Mouse (Mus musculus): Measurements from ENCODE around the gene Sema3a.
"Not testable (repeated sequence)": the region's sequence is repeated elsewhere in the genome, so short reads cannot be mapped to it uniquely, and the experiment has no call there.

Gene Sema3a

GRCm38 (mm10) chr5:13421276-13421925 is 296.2 kb downstream of the Sema3a start:
- DNase-seq (ENCODE audit: low spot score), result no peak

GRCm38 (mm10) chr5:13428702-13429101 is 303.5 kb downstream of the Sema3a start:
- no peak for DNase-seq (ENCODE audit: low spot score)

GRCm38 (mm10) chr5:13431827-13432226 is 306.6 kb downstream of the Sema3a start:
- no peak for DNase-seq (ENCODE audit: low spot score)

GRCm38 (mm10) chr5:13432574-13432973 is 307.4 kb downstream of the Sema3a start:
- DNase-seq (ENCODE audit: low spot score), result no peak

- no peak for DNase-seq (ENCODE audit: low spot score)
Observed at GRCm38 (mm10) chr5:13433303-13433702, 308.1 kb downstream of the Sema3a start.

- DNase-seq (ENCODE audit: low spot score), result no peak
Observed at GRCm38 (mm10) chr5:13441112-13441511, 315.9 kb downstream of the Sema3a start.

- no peak for DNase-seq (ENCODE audit: low spot score)
Observed at GRCm38 (mm10) chr5:13460182-13461001, 335.2 kb downstream of the Sema3a start.

GRCm38 (mm10) chr5:13468856-13469255 is 343.6 kb downstream of the Sema3a start:
- DNase-seq (ENCODE audit: low spot score), result no peak

- DNase-seq (ENCODE audit: low spot score), result no peak
Observed at GRCm38 (mm10) chr5:13469401-13469800, 344.2 kb downstream of the Sema3a start.

GRCm38 (mm10) chr5:13470057-13470905 is 345.1 kb downstream of the Sema3a start:
- no peak for DNase-seq (ENCODE audit: low spot score)

GRCm38 (mm10) chr5:13477653-13478052 is 352.4 kb downstream of the Sema3a start:
- DNase-seq (ENCODE audit: low spot score), result no peak

GRCm38 (mm10) chr5:13488671-13489070 is 363.5 kb downstream of the Sema3a start:
- no peak for DNase-seq (ENCODE audit: low spot score)

GRCm38 (mm10) chr5:13495967-13496366 is 370.8 kb downstream of the Sema3a start:
- DNase-seq (ENCODE audit: low spot score), result not testable (repeated sequence)

- DNase-seq (ENCODE audit: low spot score), result peak; percentile 25
Observed at GRCm38 (mm10) chr5:13499835-13500234, 374.6 kb downstream of the Sema3a start.

GRCm38 (mm10) chr5:13505839-13506499 is 380.8 kb downstream of the Sema3a start:
- DNase-seq (ENCODE audit: low spot score), result no peak

- DNase-seq (ENCODE audit: low spot score), result no peak
Observed at GRCm38 (mm10) chr5:13509163-13509562, 383.9 kb downstream of the Sema3a start.

- no peak for DNase-seq (ENCODE audit: low spot score)
Observed at GRCm38 (mm10) chr5:13517018-13517417, 391.8 kb downstream of the Sema3a start.

GRCm38 (mm10) chr5:13525597-13525996 is 400.4 kb downstream of the Sema3a start:
- DNase-seq (ENCODE audit: low spot score), result no peak

- DNase-seq (ENCODE audit: low spot score), result no peak
Observed at GRCm38 (mm10) chr5:13527037-13527464, 401.8 kb downstream of the Sema3a start.

GRCm38 (mm10) chr5:13529226-13529625 is 404.0 kb downstream of the Sema3a start:
- DNase-seq (ENCODE audit: low spot score), result peak; percentile 4

GRCm38 (mm10) chr5:13547472-13548209 is 422.4 kb downstream of the Sema3a start:
- no peak for DNase-seq (ENCODE audit: low spot score)

Measured in left cerebral cortex, adult 11 months (tissue).